ENCODE assay signal across 30 mouse cellular contexts in the genomic region with DNA sequence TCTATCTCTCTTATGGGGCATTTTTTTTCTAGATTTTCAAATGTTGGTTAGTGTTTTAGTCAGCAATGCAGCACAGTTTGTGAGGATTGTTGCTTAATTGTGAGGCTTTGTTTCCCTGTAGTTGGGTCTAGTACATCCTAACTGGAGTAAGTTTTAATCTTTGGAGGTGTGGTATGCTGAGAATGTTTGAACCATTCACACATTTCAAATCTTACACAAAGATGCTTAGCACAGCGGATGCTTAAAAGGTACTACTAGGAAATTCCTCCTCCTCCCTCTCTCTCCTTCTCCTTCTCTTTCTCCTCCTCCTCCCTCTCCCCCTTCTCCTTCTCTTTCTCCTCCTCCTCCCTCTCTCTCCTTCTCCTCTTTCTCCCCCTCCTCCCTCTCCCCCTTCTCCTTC. TPM values are rescaled to one million over a fixed set of nuclear protein-coding genes. Genes with fewer than 3 reads are reported as not detected.
"Had no signal": no experiment of that assay in that cellular context is flagged by ENCODE, and none has a peak within 500 bp of the region (broad histone marks: within the 10 kb centered on the region; RNA-seq: fewer than 3 reads in every experiment).

No protein-coding gene starts in this region.

- ATAC-seq: forebrain, embryonic 13.5 days; forebrain, embryonic 14.5 days; forebrain, embryonic 15.5 days; forebrain, embryonic 16.5 days; forebrain, postnatal 0 days had no signal

- H3K9me3 ChIP-seq: embryonic facial prominence, embryonic 10.5 days; embryonic facial prominence, embryonic 12.5 days; embryonic facial prominence, embryonic 13.5 days; embryonic facial prominence, embryonic 15.5 days; forebrain, embryonic 10.5 days; forebrain, embryonic 12.5 days; forebrain, embryonic 13.5 days; forebrain, embryonic 15.5 days had no signal

- H3K36me3 ChIP-seq: embryonic facial prominence, embryonic 10.5 days; embryonic facial prominence, embryonic 12.5 days; embryonic facial prominence, embryonic 13.5 days; embryonic facial prominence, embryonic 15.5 days; forebrain, embryonic 10.5 days; forebrain, embryonic 12.5 days; forebrain, embryonic 15.5 days had no signal

- H3K9ac ChIP-seq: embryonic facial prominence, embryonic 12.5 days; embryonic facial prominence, embryonic 13.5 days; embryonic facial prominence, embryonic 15.5 days; forebrain, embryonic 12.5 days; forebrain, embryonic 13.5 days; forebrain, embryonic 15.5 days; forebrain, postnatal 0 days had no signal

- H3K27ac ChIP-seq: embryonic facial prominence, embryonic 10.5 days; embryonic facial prominence, embryonic 12.5 days; embryonic facial prominence, embryonic 13.5 days; embryonic facial prominence, embryonic 15.5 days; forebrain, embryonic 10.5 days; forebrain, embryonic 12.5 days; forebrain, embryonic 13.5 days; forebrain, embryonic 15.5 days; gastrocnemius, adult 2 months; heart, adult 2 months had no signal

- H3K4me2 ChIP-seq: embryonic facial prominence, embryonic 12.5 days; embryonic facial prominence, embryonic 13.5 days; embryonic facial prominence, embryonic 15.5 days; forebrain, embryonic 12.5 days; forebrain, embryonic 13.5 days; forebrain, embryonic 15.5 days had no signal

- DNase-seq: cerebellum, adult 2 months; cerebellum, adult 8-10 months; cerebellum, adult 9-10 months; cerebellum, adult 9-11 months; cerebellum, postnatal 10 days; cerebellum, postnatal 14 days; cerebellum, postnatal 25 days; cerebellum, postnatal 36 days; embryo, embryonic 11 days; forebrain, postnatal 0 days; gastrocnemius, adult 2 months; gastrocnemius, postnatal 10 days; gastrocnemius, postnatal 14 days; gastrocnemius, postnatal 25 days; gastrocnemius, postnatal 36 days; heart, adult 11 months; heart, adult 18-20 months; heart, adult 2 months had no signal

- H3K4me3 ChIP-seq: embryonic facial prominence, embryonic 10.5 days; embryonic facial prominence, embryonic 12.5 days; embryonic facial prominence, embryonic 13.5 days; embryonic facial prominence, embryonic 15.5 days; erythroblast, embryonic 14.5 days; forebrain, embryonic 10.5 days; forebrain, embryonic 12.5 days; forebrain, embryonic 13.5 days; forebrain, embryonic 15.5 days; gastrocnemius, adult 2 months; heart, adult 2 months had no signal

RNA-seq across cellular contexts. Expression of gene Nkx2-9, which starts 3.0 kb away (rescaled TPM):
- polyA plus RNA-seq: embryonic facial prominence, embryonic 12.5 days; embryonic facial prominence, embryonic 13.5 days; embryonic facial prominence, embryonic 14.5 days; embryonic facial prominence, embryonic 15.5 days; erythroblast, embryonic 14.5 days; forebrain, embryonic 14.5 days; forebrain, embryonic 15.5 days; forebrain, embryonic 16.5 days; forebrain, postnatal 0 days; heart, adult 2 months had no signal
